Mouse (Mus musculus): ENCODE measurements around the gene 2210016L21Rik.
A peak's percentile ranks its signal among the peaks of the same experiment; 100 is the strongest.

2210016L21Rik gene

DNA sequence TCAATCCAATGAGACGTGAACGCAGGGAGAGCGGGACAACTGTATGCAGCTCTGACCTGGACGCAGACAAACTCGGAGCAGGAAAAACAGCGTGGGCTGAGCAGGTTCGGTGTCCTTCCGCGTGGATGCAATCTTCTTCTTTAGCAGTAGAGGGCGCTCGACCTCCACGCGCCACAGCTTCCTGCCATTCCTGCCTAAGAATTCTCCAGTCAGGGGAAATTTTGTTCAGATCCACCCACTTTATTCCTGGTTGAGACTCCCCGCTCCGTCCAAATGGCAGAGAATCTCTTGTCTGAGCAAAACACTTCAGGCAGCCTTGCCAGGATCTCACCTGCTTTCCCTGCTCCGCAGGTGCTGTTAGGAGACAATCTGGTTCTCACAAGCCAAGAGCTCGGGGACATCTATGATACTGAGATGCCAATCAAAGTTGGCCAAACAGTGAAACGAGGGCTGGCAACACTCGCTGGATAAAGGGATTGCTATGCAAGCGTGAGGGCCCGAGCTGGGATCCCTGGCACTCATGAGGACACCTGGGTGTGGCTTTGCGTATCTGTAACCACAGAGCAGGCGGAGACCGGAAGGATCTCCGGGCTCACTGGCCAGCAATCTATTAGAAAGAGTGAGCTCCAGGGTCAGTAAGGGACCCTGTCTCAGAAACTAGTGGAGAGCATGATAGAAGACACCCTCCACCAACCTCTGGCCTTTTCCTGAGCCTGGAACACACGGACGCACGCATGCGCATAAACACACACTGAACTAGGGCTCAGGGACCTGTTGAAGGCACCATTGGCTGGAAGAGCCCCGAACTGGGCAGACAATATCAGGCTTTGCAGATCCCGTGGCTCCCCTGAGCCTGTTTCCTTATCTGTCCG is 37.5 kb downstream of the 2210016L21Rik start:
- peak; percentile 45 for DNase-seq (ENCODE audit: low read depth)

DNA sequence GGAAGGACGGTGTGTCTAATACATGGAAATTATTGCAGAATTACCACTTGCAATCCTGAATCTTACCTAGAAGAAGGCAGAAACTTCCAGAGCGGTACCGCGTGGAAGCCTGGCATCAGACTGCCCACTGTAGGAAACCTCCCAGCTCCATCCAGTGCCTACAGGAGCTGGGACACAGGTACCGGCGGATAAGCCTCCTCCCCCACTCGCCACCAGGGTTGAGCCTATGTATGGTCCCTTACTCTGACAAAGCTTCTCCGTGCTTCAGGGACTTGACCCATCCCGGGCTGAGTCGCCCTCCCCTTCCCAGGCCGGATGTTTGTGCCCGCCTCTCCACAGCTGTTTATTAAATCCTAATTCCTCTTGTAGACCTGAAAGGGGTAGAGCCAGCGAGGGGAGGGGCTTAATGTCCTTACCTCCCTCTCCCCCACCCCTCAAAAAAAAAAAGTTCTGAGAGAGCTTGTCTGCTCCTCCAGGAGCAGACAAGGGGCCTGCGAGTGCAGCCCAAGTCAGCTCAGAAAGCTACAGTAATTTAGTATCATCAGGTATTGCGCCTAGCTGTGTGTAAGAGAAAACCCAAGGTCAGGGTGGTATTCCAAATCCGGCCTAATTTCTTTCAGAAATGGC is 38.3 kb downstream of the 2210016L21Rik start:
- DNase-seq (ENCODE audit: low read depth): no peak

DNA sequence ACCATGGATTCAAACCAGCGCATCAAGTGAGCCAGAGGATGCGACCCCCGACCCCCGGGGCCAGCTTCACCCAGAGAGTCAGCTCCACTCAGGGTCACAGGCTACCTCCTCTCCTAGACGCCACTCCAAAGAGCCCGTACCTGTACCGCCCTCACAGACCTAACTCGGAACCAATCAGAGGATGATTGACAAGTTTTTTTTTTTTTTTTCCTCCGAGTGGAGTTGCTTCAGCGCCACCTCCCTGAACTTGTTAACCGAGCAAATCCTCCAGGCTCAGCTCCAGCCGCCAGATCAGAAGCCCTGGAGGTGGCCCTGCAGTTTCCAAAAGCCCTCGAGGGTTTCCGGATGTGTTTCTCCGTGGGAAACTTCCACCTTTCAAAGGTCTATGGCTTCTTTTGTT is 40.0 kb downstream of the 2210016L21Rik start:
- no peak for DNase-seq (ENCODE audit: low read depth)

DNA sequence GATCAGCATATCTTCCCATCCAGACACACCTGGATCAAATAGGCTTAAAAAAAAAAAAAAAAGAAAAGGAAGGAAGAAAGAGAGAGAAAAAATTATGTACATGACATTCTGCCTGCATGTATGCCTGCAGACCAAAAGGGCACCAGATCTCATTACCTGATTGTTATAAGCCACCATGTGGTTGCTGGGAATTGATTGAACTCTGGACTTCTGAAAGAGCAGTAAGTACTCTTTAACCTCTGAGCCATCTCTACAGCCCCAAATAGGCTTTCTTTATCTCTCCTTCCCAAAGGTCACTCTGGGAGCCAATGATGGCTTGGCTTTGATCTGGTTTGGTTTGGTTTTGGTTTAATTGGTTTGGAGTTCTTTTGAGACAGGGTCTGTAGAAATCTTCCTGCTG is 43.1 kb downstream of the 2210016L21Rik start:
- DNase-seq (ENCODE audit: low read depth): no peak

DNA sequence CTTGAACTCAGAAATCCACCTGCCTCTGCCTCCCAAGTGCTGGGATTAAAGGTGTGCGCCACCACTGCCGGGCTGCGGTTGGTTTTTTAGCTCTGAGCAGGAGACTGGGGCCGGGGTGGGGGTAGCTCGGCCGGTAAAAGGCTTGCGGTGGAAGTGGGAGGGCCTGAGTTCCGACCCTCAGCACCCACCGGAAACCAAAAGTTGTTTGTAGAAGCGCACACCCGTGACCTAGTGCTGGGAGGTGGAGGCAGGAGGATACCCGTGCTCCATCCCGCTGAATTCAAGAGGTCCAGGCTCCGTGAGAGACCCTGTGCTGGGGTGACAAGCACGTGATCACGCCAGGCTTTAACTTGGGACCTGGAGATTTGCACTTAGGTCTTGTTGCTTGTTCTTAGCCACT is 54.5 kb downstream of the 2210016L21Rik start:
- no peak for DNase-seq (ENCODE audit: low read depth)

DNA sequence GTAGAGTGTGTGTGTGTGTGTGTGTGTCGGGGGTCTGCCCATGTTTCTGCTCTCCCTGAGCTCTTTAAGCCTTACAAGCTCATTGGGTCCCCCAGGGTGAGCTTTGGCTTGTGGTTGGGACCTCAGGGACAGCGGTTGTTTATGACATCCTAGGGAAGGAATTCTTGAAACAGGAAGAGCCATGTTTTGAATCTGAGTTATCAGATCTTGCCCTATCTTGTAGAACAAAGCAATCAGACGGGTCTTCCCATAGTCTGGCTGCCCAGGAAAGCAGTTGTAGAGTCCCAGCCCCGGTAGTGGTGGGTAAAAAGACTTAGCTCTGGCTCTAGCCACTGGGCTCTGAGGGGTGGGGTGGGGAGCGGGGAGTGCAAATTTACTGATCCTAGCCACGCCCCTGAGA is 55.4 kb downstream of the 2210016L21Rik start:
- no peak for DNase-seq (ENCODE audit: low read depth)

Data from c-Kit-positive CD71-negative TER-119-negative erythroid progenitor cells, embryonic 14.5 days (primary cell).